Mouse (Mus musculus) bone marrow, adult 2 months (tissue): ENCODE results near the gene Tnxb. TPM values are rescaled to one million over a fixed set of nuclear protein-coding genes. Genes with fewer than 3 reads are reported as not detected.

Experiments used
- H3K27ac ChIP-seq: fragments of 200-500 bp; 2 replicates; pipeline ENCODE4 v1.5.1; 2012; ENCODE audit warnings: low read depth, mild to moderate bottlenecking, control low read depth, inconsistent platforms, low read length; ENCODE audit not compliant: control insufficient read depth, poor library complexity, insufficient read depth
- H3K4me1 ChIP-seq: fragments of 200-500 bp; 2 replicates; pipeline ENCODE4 v1.6.1; 2011; ENCODE audit warnings: low read length; ENCODE audit not compliant: control insufficient read depth, insufficient read depth
- H3K4me3 ChIP-seq: fragments of 200-500 bp; replicated peaks from 2 replicates; pipeline ENCODE3; 2011; ENCODE audit warnings: mild to moderate bottlenecking, low read depth, low read length, control low read depth; ENCODE audit not compliant: control insufficient read depth
- CTCF ChIP-seq: fragments of 200-500 bp; IDR thresholded peaks from 2 replicates; pipeline ENCODE4 v1.5.1; 2011; ENCODE audit warnings: low read length, control low read depth; ENCODE audit not compliant: control insufficient read depth, insufficient read depth
- POLR2A ChIP-seq: fragments of 200-500 bp; IDR thresholded peaks from 2 replicates; pipeline ENCODE4 v1.6.1; 2011; ENCODE audit warnings: low read depth, mild to moderate bottlenecking, control low read depth, low read length, borderline replicate concordance; ENCODE audit not compliant: control insufficient read depth
- WGBS: fragments of 180-500 bp; shearing (Covaris S2); methylation state at CpG from one replicate; pipeline ENCODE4 v1.1.7; 2018; 5-methylcytosine and 5-hydroxymethylcytosine counted together
- polyA plus RNA-seq: library from polyadenylated mRNA; stranded (reverse); fragments of >200 nt; gene quantifications from 2 replicates; pipeline ENCODE4 v1.2.4, GENCODE M21; 2011; ENCODE audit warnings: low replicate concordance; ENCODE audit not compliant: missing spikeins, insufficient read depth, insufficient read length

Tnxb gene
- polyA plus RNA-seq, 1 experiment, result 0.17 TPM

DNA sequence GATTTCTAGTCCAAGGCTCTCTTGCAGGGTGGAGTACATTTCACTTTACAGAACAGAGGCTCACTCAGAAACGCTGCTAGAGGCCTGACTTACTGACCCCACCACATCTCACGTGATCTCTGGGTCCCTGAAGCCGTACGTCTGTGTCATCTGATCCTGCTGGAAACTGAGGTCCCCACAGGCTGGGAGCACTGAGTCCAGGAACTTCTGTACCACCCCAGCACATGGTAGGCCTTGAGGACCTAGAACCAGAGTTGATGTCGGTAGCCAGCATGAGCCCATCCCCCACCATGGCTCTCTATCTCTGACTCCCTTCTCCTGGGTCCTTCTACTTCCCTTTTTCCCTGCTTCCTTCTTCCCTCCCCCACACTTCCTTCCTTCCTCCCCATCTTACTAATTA, 76.2 kb downstream of the Tnxb start:
- 69% methylated on average over 5 of the region's 5 CpGs for WGBS

DNA sequence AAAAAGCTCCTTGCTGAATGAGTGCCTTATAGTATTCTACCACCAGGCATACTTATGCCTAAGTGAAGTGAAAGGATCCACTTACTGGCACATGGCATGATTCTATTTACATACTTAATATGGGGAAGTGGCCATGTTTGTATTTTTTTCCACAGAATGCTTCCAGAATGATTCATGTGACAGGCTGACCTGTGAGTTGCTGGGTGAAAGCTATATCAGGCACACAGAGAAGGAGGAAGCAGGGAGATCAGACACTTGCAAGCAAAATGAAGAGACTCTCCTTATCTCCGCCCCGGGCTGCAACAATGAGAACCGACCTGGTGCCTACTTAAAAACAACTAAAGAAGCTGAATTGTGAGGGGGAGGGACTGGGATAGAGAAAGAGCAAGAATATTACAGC, 91.1 kb downstream of the Tnxb start:
- no peak overlapping the region for H3K4me3 ChIP-seq
- no peaks in the 10 kb centered on the region for H3K4me1 ChIP-seq
- TF ChIP-seq CTCF (no peak), POLR2A (no peak)
- WGBS, result 49% methylated on average over 3 of the region's 3 CpGs
- H3K27ac ChIP-seq, result no peak overlapping the region

More for the DNA sequence above, 76.2 kb downstream of the Tnxb start:
- TF ChIP-seq CTCF, result no peak
- TF ChIP-seq POLR2A, result no peak
- Histone ChIP-seq H3K4me1 (no peaks in the 10 kb centered on the region), H3K27ac (no peak overlapping the region), H3K4me3 (no peak overlapping the region)

Other genes starting within 250 kb of the Tnxb start
- 0.65 and 1.2 TPM in 2 replicates for gene Btnl4, start 193.2 kb upstream of the Tnxb start, polyA plus RNA-seq
- 1.9 TPM in 1 of 2 replicates, not detected in the other for gene Btnl6, start 153.2 kb upstream of the Tnxb start, polyA plus RNA-seq
- gene Notch4, start 106.3 kb upstream of the Tnxb start, polyA plus RNA-seq, result 1.0 and 7.5 TPM in 2 replicates
- 85.2 and 156 TPM in 2 replicates for gene Gpsm3, start 80.7 kb upstream of the Tnxb start, polyA plus RNA-seq
- 50.3 and 95.1 TPM in 2 replicates for gene Pbx2, start 79.3 kb upstream of the Tnxb start, polyA plus RNA-seq
- 12.2 and 16.3 TPM in 2 replicates for gene Ager, start 72.7 kb upstream of the Tnxb start, polyA plus RNA-seq
- gene Rnf5, start 66.8 kb upstream of the Tnxb start, polyA plus RNA-seq, result 36.4 and 42.3 TPM in 2 replicates
- gene Agpat1, start 66.3 kb upstream of the Tnxb start, polyA plus RNA-seq, result 37.4 and 66.7 TPM in 2 replicates
- 4.2 and 7.2 TPM in 2 replicates for gene Egfl8, start 54.6 kb upstream of the Tnxb start, polyA plus RNA-seq
- gene Ppt2, start 42.0 kb upstream of the Tnxb start, polyA plus RNA-seq, result 12.6 and 16.6 TPM in 2 replicates
- gene Prrt1, start 41.0 kb upstream of the Tnxb start, polyA plus RNA-seq, result 2.9 and 4.5 TPM in 2 replicates
- gene Fkbpl, start 25.8 kb upstream of the Tnxb start, polyA plus RNA-seq, result 4.6 and 13.6 TPM in 2 replicates
- gene Atf6b, start 23.4 kb upstream of the Tnxb start, polyA plus RNA-seq, result 22.4 and 40.2 TPM in 2 replicates
- 10.9 and 11.5 TPM in 2 replicates for gene C4b, start 73.3 kb downstream of the Tnxb start, polyA plus RNA-seq
- not detected in 2 replicates for gene Cyp21a1, start 134.0 kb downstream of the Tnxb start, polyA plus RNA-seq
- 44.0 and 63.6 TPM in 2 replicates for gene Stk19, start 166.4 kb downstream of the Tnxb start, polyA plus RNA-seq
- gene Dxo, start 166.5 kb downstream of the Tnxb start, polyA plus RNA-seq, result 52.4 and 73.3 TPM in 2 replicates
- gene Skiv2l, start 179.7 kb downstream of the Tnxb start, polyA plus RNA-seq, result 31.0 and 67.7 TPM in 2 replicates
- 13.1 and 42.2 TPM in 2 replicates for gene Nelfe, start 179.9 kb downstream of the Tnxb start, polyA plus RNA-seq
- 8.4 and 14.5 TPM in 2 replicates for gene Cfb, start 192.0 kb downstream of the Tnxb start, polyA plus RNA-seq
- gene Zbtb12, start 208.9 kb downstream of the Tnxb start, polyA plus RNA-seq, result 2.8 and 5.7 TPM in 2 replicates
- 2.0 TPM in 1 of 2 replicates, not detected in the other for gene Gm20547, start 211.5 kb downstream of the Tnxb start, polyA plus RNA-seq
- 3.7 and 5.9 TPM in 2 replicates for gene C2, start 227.7 kb downstream of the Tnxb start, polyA plus RNA-seq
- gene Ehmt2, start 227.9 kb downstream of the Tnxb start, polyA plus RNA-seq, result 60.6 and 104 TPM in 2 replicates
- 1.3 TPM in 1 of 2 replicates, not detected in the other for gene Slc44a4, start 243.9 kb downstream of the Tnxb start, polyA plus RNA-seq